Mouse (Mus musculus) left cerebral cortex, postnatal 10 days (tissue): ENCODE measurements at regions not wholly inside any gene's neighbourhood (a gene's known extent, or its start where the extent isn't known, plus 50 kb on each side); places are given as distances from the start of the nearest gene placed in this dataset.

ENCODE experiments used
- DNase-seq, 2 experiments: peaks; one replicate each; pipeline ENCODE4 v3.0.0; 2021 to 2022; ENCODE audit warnings: low spot score in 2 of 2, mixed read lengths in 1 of 2; ENCODE audit errors: extremely low spot score in 1 of 2
- intact Hi-C: fragments of 180-260 bp; cut with DNase I; formaldehyde crosslinking; loops from one replicate; pipeline ENCODE4 v1.15.1; 2025

DNA sequence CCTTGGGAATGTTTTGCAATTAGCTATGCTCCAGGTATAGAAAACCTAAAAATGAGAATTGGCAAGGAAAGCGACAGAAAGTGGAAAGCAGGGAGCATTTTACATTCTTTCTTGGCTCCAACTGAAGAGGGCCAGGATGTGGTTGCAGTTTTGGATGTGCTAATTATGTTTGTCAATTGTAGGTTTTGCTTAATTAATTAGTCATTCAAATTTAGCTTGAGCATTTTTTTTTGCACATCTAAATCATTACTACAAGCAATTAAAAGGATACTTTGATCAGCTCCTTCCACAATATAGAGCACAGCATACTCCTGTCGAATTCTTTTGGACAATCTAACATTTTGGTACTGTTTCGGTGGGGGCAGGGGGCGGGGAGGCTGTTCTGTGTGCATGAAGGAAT, 53.8 kb upstream of the Gnao1 start:
- intact Hi-C loops: no loop called here
- DNase-seq: no peak
